Mouse (Mus musculus) CD4-positive, CD25-positive, alpha-beta regulatory T cell, adult 4 months (primary cell): Measurements from ENCODE around the gene Aqp6. TPM values are rescaled to one million over a fixed set of nuclear protein-coding genes. Genes with fewer than 3 reads are reported as not detected.

Experiments
- ATAC-seq: one replicate; pipeline ENCODE4 v1.8.0; 2017
- polyA plus RNA-seq, 2 experiments: library from polyadenylated mRNA; unstranded; fragments of 100-300 nt; shearing (Covaris generic); gene quantifications; one replicate each; pipeline ENCODE4 v1.2.1; 2017

The Aqp6 gene
- polyA plus RNA-seq, 2 experiments from 2014 or later = not detected

DNA sequence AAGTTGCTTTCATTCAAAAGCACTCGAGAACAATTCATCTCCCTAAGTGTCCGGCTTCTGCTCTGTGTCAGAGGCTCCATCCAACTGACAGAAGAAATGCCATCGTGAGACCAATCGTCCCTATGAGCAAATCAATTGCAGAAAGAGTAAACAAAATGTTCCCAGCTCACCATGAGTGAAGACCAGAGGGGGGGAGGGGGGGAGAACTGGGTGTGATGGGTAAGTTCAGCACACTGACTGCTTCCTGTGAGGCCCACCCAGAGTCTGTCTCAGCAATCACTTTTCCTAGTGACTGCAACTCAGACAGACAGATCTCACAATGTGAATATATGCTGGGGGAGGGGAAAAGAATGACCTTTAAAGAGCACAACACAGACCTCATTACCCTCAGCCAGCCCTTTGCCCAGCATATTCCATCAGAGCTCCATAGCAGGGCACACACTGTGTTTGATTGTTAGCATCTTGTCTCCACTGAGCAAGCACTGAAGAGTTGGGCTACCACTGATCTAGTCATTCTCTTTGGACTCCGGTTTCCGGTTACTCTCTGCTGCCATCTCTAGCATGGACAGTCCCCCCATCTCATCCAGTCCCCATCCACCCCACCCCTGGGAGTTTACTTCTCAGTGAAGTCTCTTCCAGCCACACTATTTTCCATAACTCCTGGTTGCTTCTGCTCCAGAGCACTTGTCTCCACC lies 48.0 kb downstream of the Aqp6 start:
- no peak for ATAC-seq

DNA sequence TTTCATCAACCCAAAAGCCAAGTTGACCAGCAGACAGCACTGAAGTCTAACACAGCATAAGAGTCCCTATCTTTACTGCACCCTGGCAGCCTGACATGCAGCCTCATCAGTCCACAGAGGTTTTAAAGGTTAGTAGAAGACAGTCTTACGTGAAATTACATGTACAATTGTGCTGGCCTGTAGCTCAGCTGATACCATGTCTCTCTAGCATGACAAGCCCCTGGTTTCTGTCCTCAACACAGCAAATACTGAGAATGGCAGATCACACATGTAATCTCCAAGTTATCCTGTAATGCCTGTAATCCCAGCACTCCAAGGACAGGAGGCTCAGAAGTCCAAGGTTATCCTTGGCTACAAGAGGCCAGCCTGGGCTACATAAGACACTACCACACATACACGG lies 49.1 kb downstream of the Aqp6 start:
- no peak for ATAC-seq

DNA sequence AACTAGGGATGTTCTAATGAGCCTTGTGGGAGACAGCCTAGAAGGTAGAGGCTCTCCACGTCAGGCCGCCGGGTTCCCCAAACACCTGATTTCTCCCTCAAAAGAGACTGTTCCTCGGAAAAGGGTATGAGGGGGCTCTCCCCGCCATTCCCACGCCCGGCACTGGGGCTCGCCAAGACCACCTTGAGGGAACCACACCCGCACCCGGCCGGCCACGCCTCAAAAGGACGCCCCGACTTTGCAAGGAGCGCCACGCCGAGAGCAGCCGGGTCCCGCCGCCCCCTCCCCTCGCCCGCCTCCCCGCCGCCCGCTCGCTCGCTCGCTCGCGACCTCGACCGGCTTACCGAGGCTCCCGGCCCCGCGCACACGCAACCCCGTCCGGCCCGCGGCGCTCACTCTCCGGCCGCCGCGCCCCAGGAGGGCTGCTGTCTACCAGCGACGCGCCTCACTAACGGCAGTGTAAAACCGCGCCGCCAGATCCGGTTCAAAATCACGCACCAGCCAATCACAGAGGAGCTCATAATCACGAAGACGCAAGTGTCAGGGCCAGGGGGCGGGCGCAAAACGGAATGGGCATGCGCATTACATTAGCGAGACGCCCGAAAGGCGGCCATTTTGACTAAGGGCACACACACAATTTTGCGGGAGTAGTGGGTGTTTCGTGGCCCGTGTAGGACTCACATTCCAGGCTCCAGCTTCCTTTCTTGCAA lies 50.1 kb downstream of the Aqp6 start, which contains the start of gene Racgap1:
TSS of gene Racgap1 (minus strand) at position 494 of the 710 bp plus-strand sequence.
- peak; percentile 99 for ATAC-seq

DNA sequence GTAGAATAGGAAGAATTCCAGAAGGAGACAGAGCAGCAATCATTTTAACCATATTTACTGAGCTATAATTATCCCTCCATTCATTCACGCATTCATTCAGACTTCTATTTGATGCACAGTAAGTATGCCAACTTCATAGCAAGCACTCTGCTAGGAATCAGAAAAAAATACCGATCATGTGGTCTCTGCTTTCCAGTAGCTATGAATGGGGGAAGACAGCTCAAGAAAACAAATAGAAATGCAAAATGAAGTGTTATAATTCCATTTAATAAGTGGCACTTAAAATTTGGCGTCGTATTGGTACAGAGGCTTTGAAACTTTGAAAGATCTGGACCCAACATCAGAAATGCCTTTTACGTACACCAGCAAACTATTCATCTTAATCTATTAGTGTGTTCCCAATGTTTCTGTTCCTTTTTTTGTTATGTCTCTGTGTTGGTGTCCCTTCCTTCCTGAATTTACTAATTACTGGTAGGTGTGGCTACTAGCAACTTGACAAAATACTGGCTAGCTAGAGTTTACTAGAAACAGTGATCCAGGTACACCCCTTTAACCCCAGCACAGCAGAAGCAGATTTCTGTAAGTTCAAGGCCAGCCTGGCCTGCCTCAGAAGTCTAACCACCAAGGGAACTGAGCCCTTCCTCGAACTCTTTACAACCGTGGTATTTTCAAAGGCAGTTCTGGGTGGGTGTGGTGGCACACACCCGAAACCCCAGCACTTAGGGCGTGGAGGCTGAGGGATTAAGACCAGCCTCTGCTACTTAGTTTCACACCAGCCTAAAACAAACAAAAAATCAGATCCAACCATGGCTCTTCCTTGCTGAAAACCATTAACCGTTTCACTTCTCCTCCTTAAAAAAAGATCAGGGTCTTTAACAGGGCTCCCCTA lies 51.0 kb downstream of the Aqp6 start:
- ATAC-seq = no peak

GRCm38 (mm10) chr15:99653291-99653690 lies 52.1 kb downstream of the Aqp6 start:
- ATAC-seq = no peak

DNA sequence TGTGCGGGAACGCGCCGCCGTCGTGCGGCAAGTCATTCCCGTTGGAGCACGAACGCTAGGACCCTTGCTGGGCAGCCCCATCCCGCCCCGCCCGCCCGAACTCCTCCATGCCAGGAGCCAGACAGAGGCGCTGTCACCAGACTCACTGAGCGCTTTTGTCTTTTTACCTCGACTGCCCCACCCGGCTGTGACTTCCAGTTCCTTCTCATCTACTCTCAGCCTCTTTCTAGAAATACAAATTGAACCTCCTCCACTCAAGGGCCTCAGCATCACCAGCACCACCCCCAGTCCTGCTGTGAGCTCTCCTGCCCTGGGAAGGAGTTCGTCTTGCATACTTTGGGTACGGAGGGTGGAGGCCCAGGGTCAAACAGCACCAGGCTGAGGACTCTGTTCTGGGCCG lies 52.7 kb downstream of the Aqp6 start:
- no peak for ATAC-seq

Other genes starting within 250 kb of the Aqp6 start
- 10 to 100 TPM in 1 of 2 experiments, 1 to 10 TPM in 1; 7.7 to 16.0 TPM for gene Fmnl3, start 230.9 kb upstream of the Aqp6 start, polyA plus RNA-seq
- 1,000 to 10,000 TPM; 1,029 to 1,509 TPM for gene Tmbim6, start 208.5 kb upstream of the Aqp6 start, polyA plus RNA-seq
- gene Nckap5l, start 143.7 kb upstream of the Aqp6 start, polyA plus RNA-seq = 1 to 10 TPM; 1.2 to 2.3 TPM
- gene Bcdin3d, start 126.7 kb upstream of the Aqp6 start, polyA plus RNA-seq = 10 to 100 TPM; 27.9 to 41.0 TPM
- under 1 TPM in 1 of 2 experiments, not detected in 1; 0.03 TPM for gene Faim2, start 73.2 kb upstream of the Aqp6 start, polyA plus RNA-seq
- gene Aqp2, start 22.3 kb upstream of the Aqp6 start, polyA plus RNA-seq = not detected
- not detected for gene Aqp5, start 10.6 kb upstream of the Aqp6 start, polyA plus RNA-seq
- 10 to 100 TPM; 17.6 to 18.2 TPM for gene Racgap1, start 50.3 kb downstream of the Aqp6 start, polyA plus RNA-seq
- under 1 TPM in 1 of 2 experiments, not detected in 1; 0.52 TPM for gene Asic1, start 69.0 kb downstream of the Aqp6 start, polyA plus RNA-seq
- gene Smarcd1, start 100.7 kb downstream of the Aqp6 start, polyA plus RNA-seq = 10 to 100 TPM; 10.0 to 14.8 TPM
- not detected for gene Gm17349, start 104.1 kb downstream of the Aqp6 start, polyA plus RNA-seq
- under 1 TPM in 1 of 2 experiments, not detected in 1; 0.41 TPM for gene Gpd1, start 116.1 kb downstream of the Aqp6 start, polyA plus RNA-seq
- gene Cox14, start 124.2 kb downstream of the Aqp6 start, polyA plus RNA-seq = 100 to 1,000 TPM; 139 to 168 TPM
- 10 to 100 TPM; 54.4 to 64.6 TPM for gene Cers5, start 171.5 kb downstream of the Aqp6 start, polyA plus RNA-seq